7 mouse cellular contexts compared by ENCODE assay signal in genomic region chr8:71629096-71629697, GRCm38 (mm10). TPM values are rescaled to one million over a fixed set of nuclear protein-coding genes. Genes with fewer than 3 reads are reported as not detected.
DNase-seq lines count a peak whose midpoint lies in the region; ATAC-seq and TF ChIP-seq lines count a peak whose summit lies in the region.

No protein-coding gene starts in this region.

- H3K79me2 ChIP-seq in heart, adult 2 months (replicated peaks; ENCODE audit: control insufficient read depth, insufficient read depth, low read length) = no peaks in the 10 kb centered on the region

- TF ChIP-seq CTCF in heart, adult 2 months (IDR thresholded peaks at IDR 0.05) = peak; percentile 61

- peaks cover 19% of the 10 kb centered on the region for H3K27me3 ChIP-seq in embryonic facial prominence, embryonic 13.5 days
- H3K27me3 ChIP-seq in heart, adult 2 months (ENCODE audit: control insufficient read depth, insufficient read depth, low read length) = 0 out of 2 replicates have a peak, but pooled peaks cover 2% of the 10 kb centered on the region
- H3K27me3 ChIP-seq in limb, embryonic 13.5 days = peaks cover 46% of the 10 kb centered on the region
- peaks cover 5% of the 10 kb centered on the region; the same call in 1 of the 2 replicates for H3K27me3 ChIP-seq in midbrain, embryonic 16.5 days (ENCODE audit: control insufficient read depth, insufficient read depth, low read depth, low read length)

- WGBS in embryonic facial prominence, embryonic 13.5 days = under 1% methylated on average over 55 of the region's 55 CpGs
- under 1% methylated on average over 55 of the region's 55 CpGs for WGBS in heart, adult 2 months
- under 1% methylated on average over 54 of the region's 55 CpGs for WGBS in limb, embryonic 13.5 days
- 2% methylated on average over 55 of the region's 55 CpGs for WGBS in midbrain, embryonic 16.5 days

- peak overlapping the region; percentile 82 for H3K9ac ChIP-seq in embryonic facial prominence, embryonic 13.5 days
- peak overlapping the region; percentile 70 for H3K9ac ChIP-seq in heart, adult 2 months (ENCODE audit: low read depth, low read length)
- peak overlapping the region; percentile 72 for H3K9ac ChIP-seq in limb, embryonic 13.5 days
- H3K9ac ChIP-seq in midbrain, embryonic 16.5 days (ENCODE audit: low read depth, low read length) = peak overlapping the region; percentile 77

- peaks cover 8% of the 10 kb centered on the region; the same call in 1 of the 2 replicates for H3K9me3 ChIP-seq in embryonic facial prominence, embryonic 13.5 days
- peaks cover 9% of the 10 kb centered on the region for H3K9me3 ChIP-seq in limb, embryonic 13.5 days
- no peaks in the 10 kb centered on the region for H3K9me3 ChIP-seq in midbrain, embryonic 16.5 days (replicated peaks; ENCODE audit: control insufficient read depth, low read length, poor library complexity, severe bottlenecking)

- peak overlapping the region; percentile 97 for H3K4me2 ChIP-seq in embryonic facial prominence, embryonic 13.5 days
- H3K4me2 ChIP-seq in limb, embryonic 13.5 days (replicated peaks) = peak overlapping the region; percentile 91
- peak overlapping the region; percentile 95 for H3K4me2 ChIP-seq in midbrain, embryonic 16.5 days (ENCODE audit: low read length)

- intact Hi-C loops in heart, adult 2 months (cut with DNase I) = loop anchor here (1.0 kb wide), 1 partner anchor 18 kb away; no protein-coding TSS in a partner anchor

- TF ChIP-seq POLR2A in heart, adult 2 months (IDR thresholded peaks at IDR 0.05; ENCODE audit: insufficient read depth, low read depth, low read length) = peak; percentile 63

- TF ChIP-seq EP300 in heart, adult 2 months (IDR thresholded peaks at IDR 0.05; ENCODE audit: insufficient read depth, low read depth, low read length) = peak; percentile 57; the same call in 1 of the 2 replicates

- ATAC-seq in embryonic facial prominence, embryonic 13.5 days (ENCODE audit: insufficient number of reproducible peaks, insufficient read depth, low FRiP score, low TSS enrichment, low read depth) = peak; percentile 82
- peak; percentile 88 for ATAC-seq in limb, embryonic 13.5 days (ENCODE audit: low FRiP score, low read depth)
- ATAC-seq in midbrain, embryonic 16.5 days = peak; percentile 87

- peak overlapping the region; percentile 57 for H3K4me3 ChIP-seq in embryonic facial prominence, embryonic 13.5 days
- peak overlapping the region; percentile 60 for H3K4me3 ChIP-seq in heart, adult 2 months
- H3K4me3 ChIP-seq in limb, embryonic 13.5 days = peak overlapping the region; percentile 46
- H3K4me3 ChIP-seq in midbrain, embryonic 16.5 days (ENCODE audit: low read depth, low read length) = peak overlapping the region; percentile 48

- peaks cover 30% of the 10 kb centered on the region for H3K4me1 ChIP-seq in embryonic facial prominence, embryonic 13.5 days
- peaks cover 4% of the 10 kb centered on the region for H3K4me1 ChIP-seq in heart, adult 2 months (ENCODE audit: control insufficient read depth, insufficient read depth, low read length)
- peaks cover 32% of the 10 kb centered on the region for H3K4me1 ChIP-seq in limb, embryonic 13.5 days
- H3K4me1 ChIP-seq in midbrain, embryonic 16.5 days (ENCODE audit: control insufficient read depth, insufficient read depth, low read length) = peaks cover 14% of the 10 kb centered on the region

- peak; percentile 98 for DNase-seq in adrenal gland, postnatal 36 days
- peak; percentile 96 to 98 for DNase-seq in heart, adult 2 months
- DNase-seq in kidney, adult 8-10 months = peak; percentile 92 to 94
- DNase-seq in spleen, postnatal 10 days (ENCODE audit: low spot score in 2 of 2) = peak; percentile 86 to 92

- peak overlapping the region; percentile 86 for H3K27ac ChIP-seq in embryonic facial prominence, embryonic 13.5 days
- H3K27ac ChIP-seq in heart, adult 2 months = peak overlapping the region; percentile 76
- H3K27ac ChIP-seq in limb, embryonic 13.5 days = peak overlapping the region; percentile 23; the same call in 1 of the 2 replicates
- peak overlapping the region; percentile 89 for H3K27ac ChIP-seq in midbrain, embryonic 16.5 days (ENCODE audit: low read length)

- H3K36me3 ChIP-seq in embryonic facial prominence, embryonic 13.5 days = peaks cover 26% of the 10 kb centered on the region
- no peaks in the 10 kb centered on the region for H3K36me3 ChIP-seq in heart, adult 2 months (ENCODE audit: control insufficient read depth, insufficient read depth, low read length)
- H3K36me3 ChIP-seq in limb, embryonic 13.5 days = peaks cover 22% of the 10 kb centered on the region
- H3K36me3 ChIP-seq in midbrain, embryonic 16.5 days (ENCODE audit: control insufficient read depth, insufficient read depth, low read length) = peaks cover 4% of the 10 kb centered on the region

RNA-seq across cellular contexts. Expression of gene Colgalt1, which starts 18.4 kb away (rescaled TPM):
- total RNA-seq in adrenal gland, postnatal 36 days (2021) = 10 to 100 TPM; 57.4 to 61.8 TPM
- 75.5 and 78.2 TPM in 2 replicates for polyA plus RNA-seq in embryonic facial prominence, embryonic 13.5 days (2015; fragmentation: Nextera tagmentation; extraction: Ambion mirVana)
- 10 to 100 TPM; 39.3 to 39.6 TPM for total RNA-seq in heart, adult 2 months (2021)
- polyA plus RNA-seq in heart, adult 2 months (2012; rRNA removed) = 55.8 and 76.6 TPM in 2 replicates
- 85.6 and 87.6 TPM in 2 replicates for polyA plus RNA-seq in limb, embryonic 13.5 days (2015; fragmentation: Nextera tagmentation; extraction: Ambion mirVana)
- 68.8 and 70.8 TPM in 2 replicates for polyA plus RNA-seq in midbrain, embryonic 16.5 days (2015; fragmentation: Nextera tagmentation; extraction: Ambion mirVana)

RNA-seq across cellular contexts. Expression of gene Fam129c, which starts 31.7 kb away (rescaled TPM):
- 1 to 10 TPM; 1.8 to 3.7 TPM for total RNA-seq in adrenal gland, postnatal 36 days (2021)
- 4.8 and 7.7 TPM in 2 replicates for polyA plus RNA-seq in embryonic facial prominence, embryonic 13.5 days (2015; fragmentation: Nextera tagmentation; extraction: Ambion mirVana)
- total RNA-seq in heart, adult 2 months (2021) = under 1 TPM; 0.78 to 0.82 TPM
- 1.7 and 2.4 TPM in 2 replicates for polyA plus RNA-seq in heart, adult 2 months (2012; rRNA removed)
- 4.0 and 5.7 TPM in 2 replicates for polyA plus RNA-seq in limb, embryonic 13.5 days (2015; fragmentation: Nextera tagmentation; extraction: Ambion mirVana)
- 6.4 and 7.9 TPM in 2 replicates for polyA plus RNA-seq in midbrain, embryonic 16.5 days (2015; fragmentation: Nextera tagmentation; extraction: Ambion mirVana)

RNA-seq across cellular contexts. Expression of gene Pgls, which starts 37.2 kb away (rescaled TPM):
- total RNA-seq in adrenal gland, postnatal 36 days (2021) = 100 to 1,000 TPM; 137 to 165 TPM
- 224 and 244 TPM in 2 replicates for polyA plus RNA-seq in embryonic facial prominence, embryonic 13.5 days (2015; fragmentation: Nextera tagmentation; extraction: Ambion mirVana)
- total RNA-seq in heart, adult 2 months (2021) = 10 to 100 TPM; 58.6 to 66.3 TPM
- polyA plus RNA-seq in heart, adult 2 months (2012; rRNA removed) = 53.2 and 80.4 TPM in 2 replicates
- polyA plus RNA-seq in limb, embryonic 13.5 days (2015; fragmentation: Nextera tagmentation; extraction: Ambion mirVana) = 210 and 212 TPM in 2 replicates
- polyA plus RNA-seq in midbrain, embryonic 16.5 days (2015; fragmentation: Nextera tagmentation; extraction: Ambion mirVana) = 219 and 237 TPM in 2 replicates

RNA-seq across cellular contexts. Expression of gene Unc13a, which starts 42.4 kb away (rescaled TPM):
- 1 to 10 TPM; 4.6 to 7.3 TPM for total RNA-seq in adrenal gland, postnatal 36 days (2021)
- 0.87 and 1.2 TPM in 2 replicates for polyA plus RNA-seq in embryonic facial prominence, embryonic 13.5 days (2015; fragmentation: Nextera tagmentation; extraction: Ambion mirVana)
- under 1 TPM; 0.61 to 0.86 TPM for total RNA-seq in heart, adult 2 months (2021)
- 1.4 and 1.8 TPM in 2 replicates for polyA plus RNA-seq in heart, adult 2 months (2012; rRNA removed)
- 0.75 and 0.77 TPM in 2 replicates for polyA plus RNA-seq in limb, embryonic 13.5 days (2015; fragmentation: Nextera tagmentation; extraction: Ambion mirVana)
- polyA plus RNA-seq in midbrain, embryonic 16.5 days (2015; fragmentation: Nextera tagmentation; extraction: Ambion mirVana) = 23.5 and 29.0 TPM in 2 replicates

RNA-seq across cellular contexts. Expression of gene Jak3, which starts 46.9 kb away (rescaled TPM):
- total RNA-seq in adrenal gland, postnatal 36 days (2021) = 10 to 100 TPM; 11.3 to 13.0 TPM
- 3.7 and 3.9 TPM in 2 replicates for polyA plus RNA-seq in embryonic facial prominence, embryonic 13.5 days (2015; fragmentation: Nextera tagmentation; extraction: Ambion mirVana)
- 1 to 10 TPM; 8.1 to 8.6 TPM for total RNA-seq in heart, adult 2 months (2021)
- polyA plus RNA-seq in heart, adult 2 months (2012; rRNA removed) = 23.3 and 24.0 TPM in 2 replicates
- 3.4 and 4.2 TPM in 2 replicates for polyA plus RNA-seq in limb, embryonic 13.5 days (2015; fragmentation: Nextera tagmentation; extraction: Ambion mirVana)
- 4.7 and 5.4 TPM in 2 replicates for polyA plus RNA-seq in midbrain, embryonic 16.5 days (2015; fragmentation: Nextera tagmentation; extraction: Ambion mirVana)

Comparison
In these comparisons a context has a peak if more than half of its experiments do, and no peak if none do; other contexts are left out.
1. Peak in every context shown above with its lines: DNase-seq, ATAC-seq, H3K4me3 ChIP-seq and H3K27ac ChIP-seq.
2. H3K27ac ChIP-seq: peak in every context shown above with its lines; median percentile 89 in midbrain, embryonic 16.5 days; 86 in embryonic facial prominence, embryonic 13.5 days; 76 in heart, adult 2 months; 23 in limb, embryonic 13.5 days.